ENCODE assay signal across 18 mouse cellular contexts in the genomic region with DNA sequence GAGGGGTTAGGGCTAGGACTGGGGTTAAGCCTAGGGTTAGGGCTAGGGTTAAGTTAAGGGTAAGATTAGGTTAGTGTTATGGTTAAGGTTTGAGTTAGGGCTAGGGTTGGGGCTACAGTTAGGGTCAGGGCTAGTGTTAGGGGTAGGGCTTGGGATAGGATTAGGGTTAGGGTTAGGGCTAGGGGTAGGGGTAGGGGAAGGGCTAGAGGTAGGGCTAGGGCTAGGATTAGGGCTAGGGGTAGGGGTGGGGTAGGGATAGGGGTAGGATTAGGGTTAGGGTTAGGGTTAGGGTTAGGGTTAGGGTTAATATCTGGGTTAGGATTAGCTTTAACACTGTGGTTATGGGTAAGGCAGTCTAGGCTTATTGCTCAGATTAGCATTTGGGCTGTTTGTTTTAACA.
DNase-seq lines count a peak whose midpoint lies in the region; ATAC-seq and TF ChIP-seq lines count a peak whose summit lies in the region.
"Had no signal": no experiment of that assay in that cellular context is flagged by ENCODE, and none has a peak within 500 bp of the region (broad histone marks: within the 10 kb centered on the region; RNA-seq: fewer than 3 reads in every experiment).

No protein-coding gene starts in this region.

- ATAC-seq in heart, embryonic 11.5 days (replicated peaks; ENCODE audit: insufficient number of reproducible peaks, low FRiP score, low TSS enrichment) = no peak
- ATAC-seq in lung, embryonic 14.5 days (ENCODE audit: insufficient read depth) = peak; percentile 17; the same call in 1 of the 2 replicates
- peak; percentile 50; the same call in 1 of the 2 replicates for ATAC-seq in stomach, embryonic 16.5 days (ENCODE audit: insufficient read depth, low FRiP score)
- no peak for ATAC-seq in stomach, postnatal 0 days (ENCODE audit: low FRiP score, low TSS enrichment)
- ATAC-seq: forebrain, embryonic 16.5 days had no signal

- TF ChIP-seq CTCF in lung, embryonic 14.5 days (IDR thresholded peaks at IDR 0.05; ENCODE audit: low read depth) = no peak
- TF ChIP-seq CTCF in lung, adult 2 months (IDR thresholded peaks at IDR 0.05; ENCODE audit: insufficient read depth, low read length) = no peak
- no peak for TF ChIP-seq CTCF in stomach, postnatal 0 days (IDR thresholded peaks at IDR 0.05; ENCODE audit: low read depth)

- H3K9me3 ChIP-seq in heart, embryonic 11.5 days (replicated peaks; ENCODE audit: control insufficient read depth, low read length) = no peaks in the 10 kb centered on the region
- H3K9me3 ChIP-seq in lung, embryonic 14.5 days (ENCODE audit: low read depth, low read length) = no peaks in the 10 kb centered on the region
- H3K9me3 ChIP-seq in stomach, embryonic 16.5 days (replicated peaks; ENCODE audit: control insufficient read depth, low read length) = no peaks in the 10 kb centered on the region
- H3K9me3 ChIP-seq in stomach, postnatal 0 days (ENCODE audit: control insufficient read depth, low read length) = no peaks in the 10 kb centered on the region
- H3K9me3 ChIP-seq: embryonic facial prominence, embryonic 12.5 days; forebrain, embryonic 12.5 days; heart, embryonic 12.5 days had no signal

- peak; percentile 15 for DNase-seq in heart, adult 11 months
- DNase-seq in lung, embryonic 14.5 days = no peak
- no peak for DNase-seq in lung, adult 2 months
- no peak for DNase-seq in stomach, postnatal 0 days (ENCODE audit: low spot score)
- DNase-seq in left cerebral cortex, adult 18-20 months (ENCODE audit: low spot score in 2 of 2) = no peak
- no peak for DNase-seq in cerebellum, postnatal 10 days
- DNase-seq: adrenal gland, postnatal 10 days; cerebellum, adult 11 months; cerebellum, adult 8-10 months; cerebellum, postnatal 25 days; gastrocnemius, postnatal 10 days; heart, adult 2 months had no signal

- H3K36me3 ChIP-seq in heart, embryonic 11.5 days (ENCODE audit: control insufficient read depth, insufficient read depth, low read length) = no peaks in the 10 kb centered on the region
- no peaks in the 10 kb centered on the region for H3K36me3 ChIP-seq in lung, embryonic 14.5 days (ENCODE audit: insufficient read depth)
- H3K36me3 ChIP-seq in stomach, embryonic 16.5 days (ENCODE audit: control insufficient read depth, insufficient read depth, low read length) = no peaks in the 10 kb centered on the region
- H3K36me3 ChIP-seq in stomach, postnatal 0 days (ENCODE audit: control insufficient read depth, insufficient read depth, low read length) = no peaks in the 10 kb centered on the region
- H3K36me3 ChIP-seq: embryonic facial prominence, embryonic 12.5 days; forebrain, embryonic 12.5 days; heart, embryonic 12.5 days had no signal

- no peak overlapping the region for H3K9ac ChIP-seq in heart, embryonic 11.5 days (ENCODE audit: low read depth, low read length)
- no peak overlapping the region for H3K9ac ChIP-seq in lung, embryonic 14.5 days
- no peak overlapping the region for H3K9ac ChIP-seq in stomach, embryonic 16.5 days (ENCODE audit: low read length)
- H3K9ac ChIP-seq in stomach, postnatal 0 days (ENCODE audit: low read length) = no peak overlapping the region
- H3K9ac ChIP-seq: embryonic facial prominence, embryonic 12.5 days; forebrain, embryonic 12.5 days; heart, embryonic 12.5 days had no signal

- H3K4me1 ChIP-seq in heart, embryonic 11.5 days (ENCODE audit: control insufficient read depth, insufficient read depth, low read length) = no peaks in the 10 kb centered on the region
- no peaks in the 10 kb centered on the region for H3K4me1 ChIP-seq in lung, embryonic 14.5 days (ENCODE audit: insufficient read depth)
- H3K4me1 ChIP-seq in lung, adult 2 months (ENCODE audit: control insufficient read depth, insufficient read depth, low read length) = no peaks in the 10 kb centered on the region
- no peaks in the 10 kb centered on the region for H3K4me1 ChIP-seq in stomach, embryonic 16.5 days (ENCODE audit: control insufficient read depth, insufficient read depth, low read length)
- H3K4me1 ChIP-seq in stomach, postnatal 0 days (replicated peaks; ENCODE audit: control insufficient read depth, insufficient read depth) = no peaks in the 10 kb centered on the region

- no peak overlapping the region for H3K4me3 ChIP-seq in heart, embryonic 11.5 days (ENCODE audit: low read depth, low read length)
- no peak overlapping the region for H3K4me3 ChIP-seq in lung, embryonic 14.5 days (ENCODE audit: low read depth, low read length)
- H3K4me3 ChIP-seq in lung, adult 2 months (replicated peaks; ENCODE audit: extremely low read depth, low read depth, low read length) = no peak overlapping the region
- no peak overlapping the region for H3K4me3 ChIP-seq in stomach, embryonic 16.5 days (replicated peaks; ENCODE audit: low read length)
- H3K4me3 ChIP-seq in stomach, postnatal 0 days (ENCODE audit: low read depth, low read length) = no peak overlapping the region
- H3K4me3 ChIP-seq: embryonic facial prominence, embryonic 12.5 days; forebrain, embryonic 12.5 days; heart, adult 2 months; heart, embryonic 12.5 days had no signal

- H3K27me3 ChIP-seq in heart, embryonic 11.5 days (ENCODE audit: control insufficient read depth, insufficient read depth, low read length) = no peaks in the 10 kb centered on the region
- H3K27me3 ChIP-seq in lung, embryonic 14.5 days (ENCODE audit: insufficient read depth, low read length) = no peaks in the 10 kb centered on the region
- H3K27me3 ChIP-seq in stomach, embryonic 16.5 days (ENCODE audit: control insufficient read depth, insufficient read depth, low read length) = no peaks in the 10 kb centered on the region
- no peaks in the 10 kb centered on the region for H3K27me3 ChIP-seq in stomach, postnatal 0 days (ENCODE audit: control insufficient read depth, insufficient read depth, low read length)
- H3K27me3 ChIP-seq: embryonic facial prominence, embryonic 12.5 days; forebrain, embryonic 12.5 days; heart, embryonic 12.5 days had no signal

- no peak for TF ChIP-seq POLR2A in lung, adult 2 months (IDR thresholded peaks at IDR 0.05; ENCODE audit: borderline replicate concordance, extremely low read depth, low read depth, low read length)

- H3K4me2 ChIP-seq in heart, embryonic 11.5 days = no peak overlapping the region
- H3K4me2 ChIP-seq in lung, embryonic 14.5 days = no peak overlapping the region
- H3K4me2 ChIP-seq in stomach, embryonic 16.5 days (ENCODE audit: low read depth, low read length) = no peak overlapping the region
- H3K4me2 ChIP-seq in stomach, postnatal 0 days (replicated peaks; ENCODE audit: low read depth) = no peak overlapping the region
- H3K4me2 ChIP-seq: embryonic facial prominence, embryonic 12.5 days; forebrain, embryonic 12.5 days; heart, embryonic 12.5 days had no signal

- TF ChIP-seq EP300 in stomach, postnatal 0 days (optimal IDR thresholded peaks at IDR 0.05) = no peak

- no peak overlapping the region for H3K27ac ChIP-seq in heart, embryonic 11.5 days (ENCODE audit: low read depth, low read length)
- no peak overlapping the region for H3K27ac ChIP-seq in lung, embryonic 14.5 days (ENCODE audit: low read depth)
- H3K27ac ChIP-seq in stomach, embryonic 16.5 days (ENCODE audit: low read length) = no peak overlapping the region
- H3K27ac ChIP-seq in stomach, postnatal 0 days (replicated peaks) = no peak overlapping the region
- H3K27ac ChIP-seq: embryonic facial prominence, embryonic 12.5 days; forebrain, embryonic 12.5 days; heart, adult 2 months had no signal

Comparison
In these comparisons a context has a peak if more than half of its experiments do, and no peak if none do; other contexts are left out.
1. ATAC-seq: peak in lung, embryonic 14.5 days (single experiment) and stomach, embryonic 16.5 days (single experiment); none in heart, embryonic 11.5 days (single experiment) and stomach, postnatal 0 days (single experiment).